Mouse (Mus musculus) liver, postnatal 0 days (tissue): ENCODE measurements around the gene Sacm1l. TPM values are rescaled to one million over a fixed set of nuclear protein-coding genes. Genes with fewer than 3 reads are reported as not detected.
A peak's percentile ranks its signal among the peaks of the same experiment; 100 is the strongest.

Source experiments
- ATAC-seq: fragments of 200-750 bp; cut with Nextera tagmentation; 2 replicates; pipeline ENCODE4 v1.8.0; 2017; ENCODE audit warnings: mild to moderate bottlenecking, moderate library complexity
- DNase-seq: peaks from one replicate; pipeline ENCODE4 v3.0.0-alpha.2; 2016
- H3K27ac ChIP-seq: fragments of 300-500 bp; sonication (generic); 2 replicates; pipeline ENCODE4 v1.5.1; 2014; ENCODE audit warnings: antibody characterized with exemption, moderate library complexity, mild to moderate bottlenecking, low read depth
- H3K27me3 ChIP-seq: fragments of 300-500 bp; sonication (generic); 2 replicates; pipeline ENCODE4 v1.6.1; 2014; ENCODE audit warnings: low read length, control low read depth, mixed read lengths; ENCODE audit not compliant: insufficient read depth
- H3K36me3 ChIP-seq: fragments of 300-500 bp; sonication (generic); replicated peaks from 2 replicates; pipeline ENCODE4 v1.6.1; 2014; ENCODE audit warnings: mild to moderate bottlenecking, control low read depth, low read length, moderate library complexity, mixed read lengths; ENCODE audit not compliant: insufficient read depth
- H3K4me1 ChIP-seq: fragments of 300-500 bp; sonication (generic); 2 replicates; pipeline ENCODE4 v1.6.1; 2014; ENCODE audit warnings: antibody characterized with exemption, mild to moderate bottlenecking, control low read depth; ENCODE audit not compliant: insufficient read depth
- H3K4me2 ChIP-seq: fragments of 300-500 bp; sonication (generic); 2 replicates; pipeline ENCODE4 v1.6.1; 2014; ENCODE audit warnings: low read depth, mild to moderate bottlenecking, low read length, moderate library complexity, mixed read lengths
- H3K4me3 ChIP-seq: fragments of 300-500 bp; sonication (generic); 2 replicates; pipeline ENCODE4 v1.5.1; 2014; ENCODE audit warnings: low read depth, low read length
- H3K9ac ChIP-seq: fragments of 300-500 bp; sonication (generic); replicated peaks from 2 replicates; pipeline ENCODE4 v1.6.1; 2014; ENCODE audit warnings: mild to moderate bottlenecking, moderate library complexity
- H3K9me3 ChIP-seq: fragments of 300-500 bp; sonication (generic); 2 replicates; pipeline ENCODE4 v1.6.1; 2016; ENCODE audit warnings: mild to moderate bottlenecking, control low read depth, low read length, mixed read lengths
- CTCF ChIP-seq: sonication (generic); IDR thresholded peaks from 2 replicates; pipeline ENCODE4 v1.5.1; 2016; ENCODE audit warnings: antibody characterized with exemption, low read depth
- EP300 ChIP-seq: IDR thresholded peaks from 2 replicates; pipeline ENCODE4 v1.6.1; 2016; ENCODE audit warnings: antibody characterized with exemption, low read depth, mild to moderate bottlenecking
- WGBS: fragments of 180-500 bp; shearing (Covaris S2); extraction: QIAGEN DNeasy Blood & Tissue Kit; methylation state at CpG from one replicate; pipeline ENCODE4 v1.1.7; 2014; ENCODE audit not compliant: insufficient replicate concordance; 5-methylcytosine and 5-hydroxymethylcytosine counted together
- polyA plus RNA-seq: library from polyadenylated mRNA; unstranded; fragments of >200 nt; fragmentation: Nextera tagmentation; extraction: Ambion mirVana; gene quantifications from 2 replicates; pipeline ENCODE4 v1.2.1, GENCODE M21; 2015

Gene Sacm1l
- polyA plus RNA-seq, 1 experiment from 2014 or later = 22.2 TPM

- no peak for DNase-seq
- Histone ChIP-seq H3K4me1 (peaks cover 6% of the 10 kb centered on the region; the same call in 1 of the 2 replicates), H3K4me2 (no peak overlapping the region), H3K9ac (no peak overlapping the region), H3K27me3 (no peaks in the 10 kb centered on the region), H3K4me3 (no peak overlapping the region), H3K9me3 (no peaks in the 10 kb centered on the region), H3K36me3 (peaks cover 59% of the 10 kb centered on the region), H3K27ac (no peak overlapping the region)
- TF ChIP-seq CTCF = no peak
- no peak for TF ChIP-seq EP300
- no peak for ATAC-seq
- WGBS = 71% methylated on average over 2 of the region's 2 CpGs
Measured at GRCm38 (mm10) chr9:123515087-123515486, 14.5 kb upstream of the Sacm1l start.

GRCm38 (mm10) chr9:123516641-123517385 lies 12.7 kb upstream of the Sacm1l start:
- H3K9me3 ChIP-seq = no peaks in the 10 kb centered on the region
- no peak overlapping the region for H3K27ac ChIP-seq
- no peak overlapping the region for H3K9ac ChIP-seq
- no peak overlapping the region for H3K4me2 ChIP-seq
- no peaks in the 10 kb centered on the region for H3K4me1 ChIP-seq
- ATAC-seq = peak; percentile 24; the same call in 1 of the 2 replicates
- peaks cover 47% of the 10 kb centered on the region for H3K36me3 ChIP-seq
- H3K4me3 ChIP-seq = no peak overlapping the region
- TF ChIP-seq CTCF (no peak), EP300 (no peak)
- WGBS = 83% methylated on average over 7 of the region's 7 CpGs
- no peak for DNase-seq
- H3K27me3 ChIP-seq = no peaks in the 10 kb centered on the region

GRCm38 (mm10) chr9:123518969-123519894 lies 10.3 kb upstream of the Sacm1l start:
- ATAC-seq = peak; percentile 47; the same call in 1 of the 2 replicates
- no peak overlapping the region for H3K27ac ChIP-seq

GRCm38 (mm10) chr9:123520735-123521134 lies 8.8 kb upstream of the Sacm1l start:
- Histone ChIP-seq H3K4me3 (no peak overlapping the region), H3K27me3 (no peaks in the 10 kb centered on the region), H3K36me3 (peaks cover 34% of the 10 kb centered on the region), H3K27ac (no peak overlapping the region), H3K9ac (no peak overlapping the region), H3K4me2 (no peak overlapping the region), H3K4me1 (no peaks in the 10 kb centered on the region), H3K9me3 (no peaks in the 10 kb centered on the region)
- WGBS = 57% methylated on average over 3 of the region's 3 CpGs
- TF ChIP-seq EP300 = no peak
- TF ChIP-seq CTCF = no peak
- ATAC-seq (no peak), DNase-seq (no peak)

More at GRCm38 (mm10) chr9:123518969-123519894, 10.3 kb upstream of the Sacm1l start:
- WGBS = 50% methylated on average over 13 of the region's 13 CpGs
- Histone ChIP-seq H3K4me1 (no peaks in the 10 kb centered on the region), H3K9ac (no peak overlapping the region), H3K27me3 (no peaks in the 10 kb centered on the region), H3K4me3 (no peak overlapping the region), H3K4me2 (no peak overlapping the region), H3K9me3 (no peaks in the 10 kb centered on the region), H3K36me3 (peaks cover 39% of the 10 kb centered on the region)
- no peak for TF ChIP-seq CTCF
- TF ChIP-seq EP300 = no peak
- peak; percentile 26 for DNase-seq

- H3K36me3 ChIP-seq = peaks cover 14% of the 10 kb centered on the region
- H3K4me1 ChIP-seq = 0 out of 2 replicates have a peak, but pooled peaks cover 2% of the 10 kb centered on the region
- H3K27me3 ChIP-seq = no peaks in the 10 kb centered on the region
- H3K9me3 ChIP-seq = no peaks in the 10 kb centered on the region
- no peak overlapping the region for H3K27ac ChIP-seq
- H3K4me3 ChIP-seq = no peak overlapping the region
- peak; percentile 69 for DNase-seq
- no peak for ATAC-seq
- no peak overlapping the region for H3K4me2 ChIP-seq
- TF ChIP-seq CTCF (peak; percentile 78), EP300 (no peak)
- no peak overlapping the region for H3K9ac ChIP-seq
- 35% methylated on average over 3 of the region's 3 CpGs for WGBS
Measured at GRCm38 (mm10) chr9:123523676-123524075, 5.9 kb upstream of the Sacm1l start.

GRCm38 (mm10) chr9:123525095-123525494 lies 4.5 kb upstream of the Sacm1l start:
- H3K27me3 ChIP-seq = no peaks in the 10 kb centered on the region
- no peak overlapping the region for H3K27ac ChIP-seq
- WGBS = 2% methylated on average over 1 of the region's 1 CpGs
- ATAC-seq (no peak), DNase-seq (peak; percentile 68)
- no peak overlapping the region for H3K9ac ChIP-seq
- no peak overlapping the region for H3K4me3 ChIP-seq
- no peak for TF ChIP-seq EP300
- peak; percentile 82 for TF ChIP-seq CTCF
- 0 out of 2 replicates have a peak, but pooled peaks cover 2% of the 10 kb centered on the region for H3K4me1 ChIP-seq
- no peak overlapping the region for H3K4me2 ChIP-seq
- no peaks in the 10 kb centered on the region for H3K9me3 ChIP-seq
- peaks cover 3% of the 10 kb centered on the region; the same call in 1 of the 2 replicates for H3K36me3 ChIP-seq
